Mouse (Mus musculus) yolk sac, embryonic 10.5 days (tissue): ENCODE data around the gene H1f0.
"Not testable (repeated sequence)": the region's sequence is repeated elsewhere in the genome, so short reads cannot be mapped to it uniquely, and the experiment has no call there.

Source experiments
- DNase-seq: peaks from one replicate; pipeline ENCODE4 v3.0.0-alpha.2; 2017; ENCODE audit warnings: low spot score

The H1f0 gene

DNA sequence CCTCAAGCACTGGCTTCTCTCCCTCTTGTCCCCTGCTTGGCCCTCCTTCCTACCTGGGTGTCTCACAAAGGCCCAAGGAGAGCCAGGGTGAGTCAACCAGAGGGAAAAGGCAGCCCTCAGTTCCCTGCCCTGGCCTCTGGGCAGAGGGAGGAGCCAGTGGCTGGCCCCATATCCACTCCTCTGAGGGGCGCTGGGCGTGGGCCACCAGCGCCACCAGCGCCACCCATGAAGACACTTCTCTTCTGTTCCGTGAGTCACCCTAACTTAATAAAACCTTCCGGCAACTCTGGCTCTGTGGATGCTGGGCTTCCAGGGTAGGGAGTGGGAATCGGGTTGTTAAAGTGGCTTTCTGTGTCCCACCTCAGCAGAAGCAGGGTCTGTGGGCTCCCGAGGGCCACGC lies 22.7 kb upstream of the H1f0 start:
- no peak for DNase-seq

DNA sequence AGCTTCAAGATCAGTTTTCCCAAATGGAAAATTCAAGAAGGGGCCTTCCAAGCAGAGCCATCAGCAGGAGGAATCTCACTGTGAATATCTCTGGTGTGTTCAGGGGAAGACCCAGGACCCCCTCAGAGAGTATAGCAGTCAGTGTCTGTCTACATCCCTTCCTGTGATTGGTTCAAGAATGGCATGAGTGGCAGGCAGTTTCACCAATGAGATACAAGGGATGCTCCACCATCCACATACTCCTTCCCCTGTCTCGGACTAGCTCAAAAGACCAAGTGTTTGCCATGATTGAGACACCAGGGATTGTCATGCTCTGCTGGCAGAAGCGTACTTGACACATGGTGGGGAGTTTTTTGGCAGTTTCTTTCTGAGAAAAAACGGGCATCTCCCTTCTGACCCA lies 21.6 kb upstream of the H1f0 start:
- no peak for DNase-seq

- DNase-seq = no peak
Measured at GRCm38 (mm10) chr15:79007059-79007458, 21.2 kb upstream of the H1f0 start.

DNA sequence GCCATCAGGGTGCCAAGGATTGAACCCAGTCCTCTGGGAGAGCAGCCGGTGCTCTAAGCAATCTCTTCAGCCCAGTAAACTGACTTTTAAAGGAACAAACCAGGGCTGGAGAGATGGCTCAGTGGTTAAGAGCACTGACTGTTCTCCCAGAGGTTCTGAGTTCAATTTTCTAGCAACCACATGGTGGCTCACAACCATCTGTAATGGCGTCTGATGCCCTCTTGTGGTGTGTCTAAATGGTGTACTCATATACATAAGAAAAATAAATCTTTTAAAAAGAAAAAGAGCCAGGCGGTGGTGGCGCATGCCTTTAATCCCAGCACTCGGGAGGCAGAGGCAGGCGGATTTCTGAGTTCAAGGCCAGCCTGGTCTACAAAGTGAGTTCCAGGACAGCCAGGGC lies 20.4 kb upstream of the H1f0 start:
- DNase-seq = not testable (repeated sequence)

- DNase-seq = no peak
Measured at GRCm38 (mm10) chr15:79009734-79010133, 18.5 kb upstream of the H1f0 start.

- no peak for DNase-seq
Measured at GRCm38 (mm10) chr15:79011550-79011949, 16.7 kb upstream of the H1f0 start.

DNA sequence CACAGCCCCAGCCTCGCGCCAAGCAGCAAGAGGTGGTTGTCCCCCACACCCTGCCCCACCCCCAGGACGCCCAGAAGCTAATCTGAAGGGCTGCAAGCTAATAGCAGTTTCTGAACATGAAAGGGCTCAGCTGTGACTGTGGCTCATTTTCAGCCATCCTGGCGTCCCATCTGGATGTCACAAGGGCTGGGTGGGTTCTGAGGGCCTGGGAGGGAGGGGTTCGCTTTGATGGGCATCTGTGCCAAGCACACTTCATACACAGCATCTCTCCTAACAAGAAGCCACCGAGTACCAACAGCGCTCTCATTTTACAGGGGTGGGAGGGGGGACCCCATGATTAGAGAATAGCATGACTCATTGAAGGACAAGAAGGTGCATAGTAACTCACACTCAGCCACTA lies 14.9 kb upstream of the H1f0 start:
- DNase-seq = no peak

GRCm38 (mm10) chr15:79018191-79018590 lies 10.1 kb upstream of the H1f0 start:
- no peak for DNase-seq

- no peak for DNase-seq
Measured at GRCm38 (mm10) chr15:79018886-79019285, 9.4 kb upstream of the H1f0 start.

- DNase-seq = peak; percentile 81
Measured at GRCm38 (mm10) chr15:79022671-79023230, 5.5 kb upstream of the H1f0 start.

DNA sequence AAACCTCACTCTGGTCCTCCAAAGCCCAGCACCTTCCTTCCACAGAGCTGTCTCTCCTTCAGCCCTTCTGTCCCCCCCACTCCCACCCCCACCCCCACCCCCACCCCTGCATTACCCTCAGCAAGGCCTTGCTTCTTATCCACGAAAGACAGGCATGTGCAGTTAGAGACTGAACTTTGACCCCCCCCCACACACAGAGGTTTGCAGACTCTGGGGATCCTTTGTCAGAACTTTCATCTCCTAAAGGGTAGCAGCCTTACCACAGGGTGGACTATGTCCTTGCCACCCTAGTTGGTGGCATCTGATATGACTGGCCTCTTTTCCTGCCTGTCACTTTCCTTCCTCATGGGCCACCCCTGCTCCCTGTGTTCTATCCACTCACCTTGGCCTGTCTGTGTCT lies 4.9 kb upstream of the H1f0 start:
- no peak for DNase-seq

- DNase-seq = peak; percentile 48
Measured at GRCm38 (mm10) chr15:79025687-79026308, 2.5 kb upstream of the H1f0 start.

DNA sequence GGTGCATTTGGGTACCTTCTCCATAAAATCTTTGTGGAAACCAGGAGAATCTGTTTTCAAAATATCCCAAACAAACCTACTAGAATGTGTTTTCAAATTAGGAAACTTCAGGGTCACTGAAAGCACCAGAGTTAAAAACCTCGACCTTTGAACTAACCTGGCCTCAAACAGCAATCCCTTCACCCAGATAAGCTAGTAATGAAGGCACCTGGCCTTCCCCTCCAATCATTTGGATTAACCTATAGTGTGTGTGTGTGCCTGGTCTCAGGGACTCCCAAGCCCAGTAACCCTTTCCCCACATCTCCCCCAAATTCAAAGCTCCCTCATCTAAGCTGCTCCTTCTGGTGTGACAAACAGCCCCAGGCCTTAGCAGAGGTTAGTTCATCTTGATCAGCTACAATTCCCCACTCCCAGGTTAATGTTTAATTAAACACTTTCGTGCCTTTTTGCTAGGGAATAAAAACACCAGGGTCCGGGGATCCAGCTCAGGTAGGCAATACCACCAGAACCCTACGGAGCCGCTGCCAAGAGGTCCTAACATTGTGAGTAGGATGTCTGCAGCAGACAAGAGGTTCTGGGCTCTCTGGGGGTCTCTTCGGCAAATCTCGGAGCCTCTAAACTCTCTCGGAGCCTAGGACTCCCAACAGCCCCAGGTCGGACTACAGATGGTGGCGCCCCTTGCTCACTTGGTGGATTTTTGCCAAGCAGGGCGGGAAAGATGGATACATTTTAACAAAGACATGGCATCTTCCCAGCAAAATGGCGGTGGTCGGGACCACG lies 1.5 kb upstream of the H1f0 start:
- DNase-seq = peak; percentile 80

GRCm38 (mm10) chr15:79027291-79028205 lies 702 bp upstream of the H1f0 start:
- peak; percentile 45 for DNase-seq

GRCm38 (mm10) chr15:79028823-79029484 lies 704 bp downstream of the H1f0 start:
- no peak for DNase-seq

DNA sequence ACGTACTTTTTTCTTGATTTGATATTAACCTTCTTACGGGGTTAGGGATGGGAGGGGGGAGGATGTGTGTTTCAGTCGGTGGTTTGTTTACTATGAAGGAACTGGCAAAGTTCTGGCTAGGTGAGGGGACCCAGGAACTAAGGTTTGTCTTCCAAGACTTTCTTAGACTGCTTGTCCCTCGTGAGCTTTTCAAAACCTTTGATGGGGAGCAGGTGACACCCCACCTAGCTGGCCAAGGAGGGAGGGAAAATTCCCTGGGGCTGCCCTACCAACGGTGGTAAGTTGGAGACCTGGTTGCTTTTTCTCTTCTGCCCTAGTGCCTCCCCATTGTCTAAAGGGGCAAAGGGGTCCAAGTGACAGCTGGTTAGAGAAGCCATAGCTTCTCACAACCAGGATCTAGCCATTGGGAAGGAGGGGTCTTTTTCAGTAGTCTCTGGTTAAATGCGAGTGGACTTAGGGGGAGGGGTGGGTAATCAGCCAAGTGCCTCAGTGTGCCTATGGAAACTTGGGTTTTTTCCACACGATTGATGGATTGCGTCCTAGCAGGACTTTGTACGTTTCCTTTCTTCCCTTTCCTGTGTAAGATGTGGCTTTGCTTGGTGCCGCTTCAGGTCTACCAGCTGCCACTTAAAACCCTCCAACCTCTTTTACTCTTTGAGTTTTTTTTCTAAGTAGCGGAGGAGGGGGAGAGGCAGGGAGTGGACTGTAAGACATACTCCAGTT lies 1.4 kb downstream of the H1f0 start:
- DNase-seq = peak; percentile 45

DNA sequence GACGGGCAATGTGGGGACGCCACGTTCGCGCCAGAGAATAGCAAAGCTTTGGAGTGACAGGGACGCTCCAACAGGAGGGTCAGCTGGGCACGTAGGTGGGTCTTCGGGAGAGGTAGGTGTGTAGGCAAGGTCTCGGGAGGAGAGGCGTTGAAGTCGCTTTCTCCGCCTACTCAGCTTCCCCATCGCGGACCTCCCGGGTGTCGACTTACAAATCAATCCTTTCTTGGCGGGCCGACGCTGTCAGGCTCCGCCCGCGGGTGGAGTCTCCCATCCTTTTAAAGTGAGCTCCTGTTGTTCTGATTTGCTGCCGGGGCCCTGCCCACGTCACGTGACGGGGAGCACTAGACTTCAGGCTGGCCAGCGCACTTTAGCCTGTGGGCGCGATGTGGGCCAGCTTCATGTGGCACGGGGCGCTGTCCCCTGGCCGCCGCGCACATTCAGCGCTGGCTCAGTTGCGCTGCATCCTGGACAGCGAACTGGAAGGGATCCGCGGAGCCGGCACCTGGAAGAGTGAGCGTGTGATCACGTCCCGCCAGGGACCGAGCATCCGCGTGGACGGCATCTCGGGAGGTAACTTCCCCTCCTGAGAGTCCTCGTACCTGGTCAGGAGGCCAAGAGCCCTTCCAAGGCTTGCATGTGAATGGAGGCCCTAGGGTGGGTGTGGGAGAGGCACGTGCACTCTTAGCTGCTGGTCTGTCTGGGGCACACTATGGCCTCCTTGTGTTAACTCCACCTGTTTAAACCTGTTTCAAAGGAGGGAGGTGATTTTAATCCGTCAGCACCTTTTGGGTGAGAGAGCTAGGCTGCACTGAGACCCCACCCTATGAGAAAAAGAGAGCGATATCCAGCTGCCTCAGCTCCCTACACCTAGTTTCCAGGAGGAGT lies 2.5 kb downstream of the H1f0 start:
- DNase-seq = peak; percentile 94

DNA sequence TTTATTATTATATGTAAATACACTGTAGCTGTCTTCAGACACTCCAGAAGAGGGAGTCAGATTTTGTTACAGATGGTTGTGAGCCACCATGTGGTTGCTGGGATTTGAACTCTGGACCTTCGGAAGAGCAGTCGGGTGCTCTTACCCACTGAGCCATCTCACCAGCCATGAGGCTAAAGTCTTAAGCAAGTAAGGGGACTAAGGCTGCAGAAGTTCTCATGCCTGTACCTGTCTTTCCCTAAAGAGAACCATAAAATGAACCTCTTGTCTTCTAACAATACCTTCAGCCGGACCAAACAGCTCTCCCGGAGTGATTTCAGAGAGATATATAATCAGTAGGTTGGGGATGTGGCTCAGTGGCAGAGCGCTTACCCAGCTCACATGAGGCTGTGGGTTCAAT lies 3.7 kb downstream of the H1f0 start:
- not testable (repeated sequence) for DNase-seq

DNA sequence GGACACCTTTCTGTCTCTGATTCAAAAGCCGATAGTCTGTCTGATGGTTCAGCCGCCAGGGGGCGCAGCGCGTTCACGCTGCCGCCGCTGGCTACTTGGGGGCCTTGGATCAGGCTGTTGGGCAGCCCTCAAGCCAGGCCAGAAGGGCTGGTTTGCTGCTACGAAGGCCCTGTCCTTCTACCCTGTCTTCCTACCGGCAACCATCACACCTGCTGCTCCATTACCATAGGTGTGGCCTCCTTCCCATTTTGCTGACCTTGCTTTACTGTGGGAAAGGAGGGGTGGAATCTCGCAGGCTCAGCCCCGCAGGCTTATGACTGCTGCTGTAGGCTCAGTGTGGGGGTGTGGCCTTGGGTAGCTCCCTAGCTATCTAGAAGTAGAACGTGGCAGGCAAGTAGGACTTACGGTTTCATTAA lies 9.7 kb downstream of the H1f0 start:
- peak; percentile 77 for DNase-seq

DNA sequence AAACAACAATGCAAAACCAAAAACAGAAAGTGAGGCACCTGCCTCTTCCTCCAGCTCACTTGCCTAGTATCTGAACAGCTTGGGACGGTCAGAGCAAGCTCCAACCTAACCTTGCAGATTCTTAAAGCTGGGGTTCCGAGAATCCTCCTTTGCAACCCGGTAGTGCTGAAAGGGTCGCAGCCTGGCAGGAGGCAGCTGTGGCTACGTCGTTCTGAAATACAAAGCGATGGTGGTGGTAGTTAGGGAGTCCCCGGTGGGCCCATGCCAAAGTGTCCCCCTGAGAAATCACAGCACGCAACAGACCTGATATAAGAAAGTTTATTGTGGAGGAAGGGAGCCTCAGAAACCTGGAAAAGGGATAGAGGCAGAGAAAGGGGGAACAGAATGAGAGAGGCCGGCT lies 10.1 kb downstream of the H1f0 start:
- DNase-seq = no peak
